Mouse (Mus musculus) megakaryocyte, adult 5-6 weeks (primary cell): Measurements from ENCODE around the gene Caly. TPM values are rescaled to one million over a fixed set of nuclear protein-coding genes. Genes with fewer than 3 reads are reported as not detected.

Experiments used
- ATAC-seq: 2 replicates; pipeline ENCODE4 v1.8.0; 2016; ENCODE audit warnings: mild to moderate bottlenecking, inconsistent platforms; ENCODE audit not compliant: poor library complexity, severe bottlenecking
- total RNA-seq, 2 experiments: library from RNA; stranded (forward) in 1 of 2; stranded (reverse) in 1 of 2; fragments of 153-499, 151-499 nt in 1 of 2; fragments of 221-1000, 200-1000 nt in 1 of 2; gene quantifications; 2 replicates each; pipeline versions ENCODE4 v1.2.3 to v1.2.4; 2015 to 2017

Gene Caly
- total RNA-seq, 2 experiments from 2014 or later, result not detected

GRCm38 (mm10) chr7:140042728-140043127, 39.6 kb downstream of the Caly start:
- no peak for ATAC-seq

- ATAC-seq, result no peak
Measured at GRCm38 (mm10) chr7:140037171-140037555, 45.2 kb downstream of the Caly start.

DNA sequence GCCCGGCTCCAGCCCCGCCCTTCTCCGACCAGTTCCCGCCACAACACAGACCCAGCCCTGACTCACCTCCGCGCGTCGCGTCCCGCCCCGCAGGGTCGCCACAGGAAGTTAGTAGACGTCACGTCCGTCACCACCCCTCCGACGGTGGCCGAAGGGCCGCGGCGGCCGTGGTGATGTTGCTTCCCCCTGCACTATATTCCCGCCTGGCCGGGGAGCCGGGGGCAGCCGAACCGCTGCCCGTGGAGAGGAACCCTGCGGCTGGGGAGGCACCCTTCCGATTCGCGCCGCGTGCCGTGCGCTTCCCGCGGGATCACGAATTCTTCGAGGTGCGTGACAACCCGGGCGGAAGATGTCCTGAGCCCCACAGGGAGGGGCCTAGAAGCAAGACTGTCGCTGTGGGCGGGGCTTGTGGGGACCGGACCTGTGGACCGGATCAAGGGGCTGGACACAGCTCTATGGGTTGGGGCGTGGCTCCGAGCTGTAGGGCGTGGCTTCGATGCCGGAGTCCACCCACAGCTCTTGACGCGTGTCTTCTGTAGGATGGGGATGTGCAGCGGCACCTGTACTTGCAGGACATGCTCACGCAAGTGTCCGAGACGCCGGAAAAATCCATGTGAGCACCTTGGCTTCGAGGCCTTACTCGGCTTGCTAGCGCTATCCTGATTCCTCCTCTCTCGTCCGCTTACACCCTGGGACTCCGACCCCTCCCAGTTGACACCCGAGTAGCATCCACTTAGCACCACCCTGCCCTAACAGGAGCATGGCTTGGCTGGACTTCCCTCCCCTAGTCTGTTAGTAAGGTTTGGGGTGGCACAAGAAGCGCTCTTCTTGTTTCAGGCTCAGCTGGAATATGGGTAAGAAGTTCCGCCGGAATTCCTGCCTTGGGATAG, 45.8 kb downstream of the Caly start, which contains the start of the genes Zfp511 and Tubgcp2:
TSS of gene Zfp511 (plus strand) at position 111 of the 890 bp plus-strand sequence.
TSS of gene Tubgcp2 (minus strand) at position 389 of the 890 bp plus-strand sequence.
- ATAC-seq, result peak; percentile 93

- no peak for ATAC-seq
Measured at GRCm38 (mm10) chr7:140035456-140035855, 46.9 kb downstream of the Caly start.

DNA sequence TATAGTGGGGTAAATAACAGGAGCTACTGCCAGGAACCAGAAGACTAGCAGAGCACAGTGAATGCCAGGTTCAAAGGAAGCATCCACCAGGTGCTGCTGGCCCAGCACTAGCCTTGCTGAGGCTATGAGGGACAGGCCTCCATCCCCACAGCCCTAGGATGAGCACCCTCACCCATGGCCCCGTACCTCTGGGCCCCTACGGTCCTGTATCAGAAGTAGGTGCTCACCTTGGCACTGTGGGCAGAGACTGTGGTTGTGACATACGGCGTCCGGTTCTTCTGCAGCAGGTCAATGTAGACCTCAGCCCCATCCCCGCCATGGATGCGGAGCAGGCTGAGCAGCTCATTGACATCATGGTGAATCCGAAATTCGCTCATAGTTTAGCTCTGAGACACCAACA, 49.0 kb downstream of the Caly start:
- no peak for ATAC-seq

DNA sequence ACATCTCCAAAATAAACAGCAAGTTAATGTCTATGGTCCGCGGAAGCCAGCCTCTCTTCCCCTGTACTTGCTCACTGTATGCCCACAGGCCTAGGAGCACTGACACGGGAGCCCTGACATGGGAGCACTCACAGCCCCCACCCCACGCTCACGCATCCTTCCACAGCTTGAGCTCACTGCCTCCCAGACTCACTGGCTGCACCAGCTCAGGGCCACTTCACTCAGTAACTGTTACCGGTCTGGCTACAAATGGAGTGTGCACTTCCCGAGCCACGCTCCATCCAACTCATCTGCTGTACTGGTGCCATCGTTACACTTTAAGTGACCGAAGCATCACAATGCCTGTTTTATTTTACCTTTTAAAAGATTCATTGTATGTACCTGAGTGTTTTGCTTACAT, 50.0 kb downstream of the Caly start:
- ATAC-seq, result no peak

DNA sequence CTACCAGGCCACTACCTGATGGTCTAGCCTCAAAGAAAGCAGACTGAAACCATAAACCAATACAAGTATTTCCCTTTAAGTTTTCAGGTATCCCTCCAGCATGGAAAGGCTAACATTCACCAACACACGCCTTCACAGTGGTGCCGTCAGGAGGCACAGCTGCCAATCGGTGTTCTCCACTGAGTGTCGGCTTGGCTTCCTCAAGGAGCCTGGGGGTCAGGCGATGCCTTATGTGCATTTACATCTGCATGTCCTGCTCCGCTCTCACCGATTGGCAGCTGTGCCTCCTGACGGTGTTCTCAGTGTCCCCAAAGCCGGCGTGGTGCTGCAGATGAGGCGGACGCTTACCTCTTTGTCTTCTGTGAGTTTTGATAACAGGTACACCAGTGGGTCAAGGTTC, 50.6 kb downstream of the Caly start:
- no peak for ATAC-seq

Other genes with a start within 250 kb of the Caly start
- not detected in 2 replicates for gene Adgra1, start 248.4 kb downstream of the Caly start, total RNA-seq (2015)
- gene Adgra1, start 248.4 kb downstream of the Caly start, total RNA-seq (2017), result not detected in 2 replicates
- gene Kndc1, start 187.9 kb downstream of the Caly start, total RNA-seq (2015), result not detected in 2 replicates
- 0.04 TPM in 1 of 2 replicates, not detected in the other for gene Kndc1, start 187.9 kb downstream of the Caly start, total RNA-seq (2017)
- gene Utf1, start 138.8 kb downstream of the Caly start, total RNA-seq (2015), result not detected in 2 replicates
- gene Utf1, start 138.8 kb downstream of the Caly start, total RNA-seq (2017), result not detected in 2 replicates
- gene 6430531B16Rik, start 103.8 kb downstream of the Caly start, total RNA-seq (2015), result 1.1 and 1.2 TPM in 2 replicates
- gene 6430531B16Rik, start 103.8 kb downstream of the Caly start, total RNA-seq (2017), result 0.89 and 2.3 TPM in 2 replicates
- 35.0 and 43.7 TPM in 2 replicates for gene Adam8, start 90.0 kb downstream of the Caly start, total RNA-seq (2015)
- gene Adam8, start 90.0 kb downstream of the Caly start, total RNA-seq (2017), result 39.3 and 51.1 TPM in 2 replicates
- 32.2 and 34.0 TPM in 2 replicates for gene Zfp511, start 46.2 kb downstream of the Caly start, total RNA-seq (2015)
- 19.9 and 22.8 TPM in 2 replicates for gene Zfp511, start 46.2 kb downstream of the Caly start, total RNA-seq (2017)
- gene Tubgcp2, start 45.9 kb downstream of the Caly start, total RNA-seq (2015), result 17.8 and 18.8 TPM in 2 replicates
- gene Tubgcp2, start 45.9 kb downstream of the Caly start, total RNA-seq (2017), result 29.7 and 36.7 TPM in 2 replicates
- gene Msx3, start 33.5 kb downstream of the Caly start, total RNA-seq (2015), result not detected in 2 replicates
- gene Msx3, start 33.5 kb downstream of the Caly start, total RNA-seq (2017), result not detected in 2 replicates
- gene Prap1, start 10.8 kb upstream of the Caly start, total RNA-seq (2015), result not detected in 2 replicates
- not detected in 2 replicates for gene Prap1, start 10.8 kb upstream of the Caly start, total RNA-seq (2017)
- 13.0 and 15.8 TPM in 2 replicates for gene Fuom, start 19.9 kb upstream of the Caly start, total RNA-seq (2015)
- 12.1 and 16.0 TPM in 2 replicates for gene Fuom, start 19.9 kb upstream of the Caly start, total RNA-seq (2017)
- 12.9 and 16.9 TPM in 2 replicates for gene Paox, start 33.3 kb upstream of the Caly start, total RNA-seq (2015)
- 8.7 and 11.3 TPM in 2 replicates for gene Paox, start 33.3 kb upstream of the Caly start, total RNA-seq (2017)
- 72.7 and 97.4 TPM in 2 replicates for gene Echs1, start 33.9 kb upstream of the Caly start, total RNA-seq (2015)
- 71.3 and 87.9 TPM in 2 replicates for gene Echs1, start 33.9 kb upstream of the Caly start, total RNA-seq (2017)
- gene Mtg1, start 55.0 kb upstream of the Caly start, total RNA-seq (2015), result 10.2 and 17.4 TPM in 2 replicates
- 5.9 and 14.4 TPM in 2 replicates for gene Mtg1, start 55.0 kb upstream of the Caly start, total RNA-seq (2017)
- not detected in 2 replicates for gene Sprn, start 72.3 kb upstream of the Caly start, total RNA-seq (2015)
- gene Sprn, start 72.3 kb upstream of the Caly start, total RNA-seq (2017), result not detected in 2 replicates
- not detected in 2 replicates for gene Olfr522, start 82.2 kb upstream of the Caly start, total RNA-seq (2015)
- gene Olfr522, start 82.2 kb upstream of the Caly start, total RNA-seq (2017), result not detected in 2 replicates
- gene Olfr523, start 90.7 kb upstream of the Caly start, total RNA-seq (2015), result not detected in 2 replicates
- gene Olfr523, start 90.7 kb upstream of the Caly start, total RNA-seq (2017), result not detected in 2 replicates
- not detected in 2 replicates for gene Olfr524, start 123.4 kb upstream of the Caly start, total RNA-seq (2015)
- gene Olfr524, start 123.4 kb upstream of the Caly start, total RNA-seq (2017), result not detected in 2 replicates
- 0.11 and 0.41 TPM in 2 replicates for gene Cd163l1, start 135.7 kb upstream of the Caly start, total RNA-seq (2015)
- 0.44 and 0.61 TPM in 2 replicates for gene Cd163l1, start 135.7 kb upstream of the Caly start, total RNA-seq (2017)
- not detected in 2 replicates for gene 5830411N06Rik, start 164.7 kb upstream of the Caly start, total RNA-seq (2015)
- gene 5830411N06Rik, start 164.7 kb upstream of the Caly start, total RNA-seq (2017), result 0.33 TPM in 1 of 2 replicates, not detected in the other
- not detected in 2 replicates for gene Olfr525, start 238.3 kb upstream of the Caly start, total RNA-seq (2015)
- not detected in 2 replicates for gene Olfr525, start 238.3 kb upstream of the Caly start, total RNA-seq (2017)